Mouse (Mus musculus): ENCODE data around the gene 1810010D01Rik.

- TF ChIP-seq CTCF (IDR thresholded peaks at IDR 0.05) (no peak), EP300 (IDR thresholded peaks at IDR 0.05) (no peak)
These were observed 26.4 kb downstream of the 1810010D01Rik start for GRCm38 (mm10) chr7:145181376-145182034.
